Mouse (Mus musculus) pancreas, adult 10 weeks (tissue): ENCODE measurements around the gene Tpst1. TPM values are rescaled to one million over a fixed set of nuclear protein-coding genes. Genes with fewer than 3 reads are reported as not detected.

Experiments
- polyA plus RNA-seq: library from polyadenylated mRNA; stranded (reverse); fragments of 350-450 nt; fragmentation: Illumina TruSeq; extraction: RNeasy Lipid Tissue Mini Kit (QIAGEN cat#74804); gene quantifications from one replicate; pipeline ENCODE4 v1.2.3, GENCODE M21; 2015; ENCODE audit warnings: low read depth, low replicate concordance; ENCODE audit not compliant: insufficient read depth

Gene Tpst1
- 10.3 TPM for polyA plus RNA-seq

GRCm38 (mm10) chr5:130073026-130073425 lies at the start of gene Tpst1:
Tpst1 (plus strand) TSS chr5:130073326.

DNA sequence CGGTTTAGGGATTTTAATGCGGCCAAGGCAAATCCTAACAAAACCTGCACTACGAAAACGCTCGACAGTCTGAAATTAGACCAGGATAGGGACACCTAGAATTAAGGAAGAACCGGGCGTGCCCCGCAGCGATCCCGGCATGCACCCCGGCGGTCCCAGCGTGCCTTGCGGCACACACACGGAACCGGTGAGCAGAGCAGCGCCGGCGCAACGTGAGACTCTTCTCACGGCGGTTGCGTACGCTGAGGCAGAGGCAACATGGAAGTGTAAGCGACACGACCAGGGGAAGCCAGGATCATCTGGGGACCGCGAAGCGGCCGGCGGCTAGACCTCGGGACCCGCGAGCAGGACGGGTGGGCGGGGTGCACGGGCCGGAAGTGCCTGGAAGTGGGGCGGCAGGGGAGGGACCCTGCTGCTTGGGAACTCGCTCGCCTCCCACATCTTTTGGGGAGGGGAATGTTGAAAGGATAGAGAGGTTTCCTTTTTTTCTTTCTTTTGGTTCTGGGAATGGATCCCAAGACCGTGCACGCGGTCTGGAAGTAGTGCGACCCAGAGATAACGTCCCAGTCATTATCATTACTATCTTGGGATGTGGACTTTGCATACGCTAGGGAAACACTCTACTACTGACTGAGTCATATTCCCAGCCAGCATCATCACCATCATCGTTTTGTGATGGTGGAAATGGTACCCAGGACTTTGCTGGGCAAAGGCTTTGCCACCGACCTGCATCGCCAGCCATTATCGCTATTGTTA lies 43.8 kb upstream of the Tpst1 start, which contains the start of the genes Asl and Crcp:
Asl (minus strand) TSS at position 106 of the 756 bp plus-strand sequence.
Crcp (plus strand) TSS at position 149 of the 756 bp plus-strand sequence.

GRCm38 (mm10) chr5:130144334-130145312 lies 71.5 kb downstream of the Tpst1 start, which contains the start of gene Kctd7:
Kctd7 (plus strand) TSS chr5:130144861.

GRCm38 (mm10) chr5:130171423-130171954 lies 98.4 kb downstream of the Tpst1 start, which contains the start of gene Rabgef1:
Rabgef1 (plus strand) TSS chr5:130171798.

Other genes with a start within 250 kb of the Tpst1 start
- 2.6 TPM for gene Sumf2, start 226.3 kb upstream of the Tpst1 start, polyA plus RNA-seq
- 114 TPM for gene Chchd2, start 185.9 kb upstream of the Tpst1 start, polyA plus RNA-seq
- gene Zbed5, start 177.6 kb upstream of the Tpst1 start, polyA plus RNA-seq, result 0.72 TPM
- gene Phkg1, start 174.8 kb upstream of the Tpst1 start, polyA plus RNA-seq, result 0.48 TPM
- gene Nupr1l, start 164.8 kb upstream of the Tpst1 start, polyA plus RNA-seq, result 0.44 TPM
- gene Vkorc1l1, start 131.4 kb upstream of the Tpst1 start, polyA plus RNA-seq, result 5.3 TPM
- gene Gusb, start 70.3 kb upstream of the Tpst1 start, polyA plus RNA-seq, result 9.7 TPM
- 10.3 TPM for gene Asl, start 44.1 kb upstream of the Tpst1 start, polyA plus RNA-seq
- gene Crcp, start 44.0 kb upstream of the Tpst1 start, polyA plus RNA-seq, result 5.2 TPM
- 0.96 TPM for gene Kctd7, start 71.5 kb downstream of the Tpst1 start, polyA plus RNA-seq
- gene Rabgef1, start 98.5 kb downstream of the Tpst1 start, polyA plus RNA-seq, result 6.7 TPM
- 17.0 TPM for gene Tmem248, start 143.8 kb downstream of the Tpst1 start, polyA plus RNA-seq
- 19.0 TPM for gene Sbds, start 182.2 kb downstream of the Tpst1 start, polyA plus RNA-seq
- 2.7 TPM for gene Tyw1, start 182.3 kb downstream of the Tpst1 start, polyA plus RNA-seq